Mouse (Mus musculus): ENCODE data around the gene Csf2.
"Not testable (repeated sequence)": the region's sequence is repeated elsewhere in the genome, so short reads cannot be mapped to it uniquely, and the experiment has no call there.

Csf2 gene

DNA sequence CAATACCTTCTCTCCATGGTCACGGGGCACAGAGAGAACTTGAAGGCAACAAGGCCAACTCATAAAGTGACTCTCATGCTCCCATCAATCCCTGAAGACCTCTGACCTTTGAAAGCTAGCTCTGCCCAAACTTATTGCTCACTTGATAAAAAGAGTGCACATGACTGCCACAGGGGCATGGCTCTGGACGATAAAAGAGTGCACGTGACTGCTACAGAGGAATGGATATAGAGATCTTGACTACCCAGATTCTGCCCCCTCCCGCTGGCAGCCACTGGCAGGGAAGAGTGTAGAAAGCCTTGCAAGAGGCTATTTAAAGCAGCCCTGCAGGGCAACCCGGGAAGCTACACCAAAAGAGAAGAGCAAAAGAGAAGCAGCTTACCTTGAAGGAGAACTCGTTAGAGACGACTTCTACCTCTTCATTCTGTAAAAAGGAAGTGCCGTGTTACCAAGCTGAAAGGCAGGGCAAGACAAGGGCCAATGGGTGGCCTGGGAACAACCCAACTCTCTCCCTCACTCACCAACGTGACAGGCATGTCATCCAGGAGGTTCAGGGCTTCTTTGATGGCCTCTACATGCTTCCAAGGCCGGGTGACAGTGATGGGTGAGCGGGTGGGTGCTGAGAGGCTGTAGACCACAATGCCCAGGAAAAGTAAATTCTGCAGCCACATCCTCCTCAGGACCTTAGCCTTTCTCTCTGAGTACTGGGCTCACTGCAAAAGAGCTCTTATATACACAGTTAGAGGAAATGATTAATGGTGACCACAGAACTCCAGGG lies at the start of gene Csf2:
Csf2 (minus strand) TSS at position 728 of the 778 bp plus-strand sequence.
- no peak for DNase-seq (ENCODE audit: low read depth, low spot score)

- peak; percentile 19 for DNase-seq (ENCODE audit: low read depth, low spot score)
These were observed 49.3 kb upstream of the Csf2 start for GRCm38 (mm10) chr11:54298777-54299176.

DNA sequence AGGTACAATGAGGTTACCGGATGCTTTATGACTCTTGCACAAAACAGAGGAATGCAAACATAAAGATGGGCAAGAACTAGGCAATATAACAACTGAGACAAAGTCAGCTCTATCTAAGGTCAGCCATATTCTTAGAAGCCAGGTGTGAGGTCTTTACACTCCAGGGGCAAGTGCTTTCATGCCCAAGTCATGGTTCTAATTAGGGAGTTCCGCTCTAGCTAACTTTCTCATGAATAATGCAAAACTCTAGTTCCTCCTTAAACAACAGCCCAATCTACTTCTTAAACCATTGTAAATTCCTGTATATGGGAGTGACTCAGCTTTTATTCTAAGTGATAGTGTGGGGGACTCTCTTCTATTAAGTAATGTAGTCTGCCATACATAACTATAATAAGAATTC lies 48.0 kb upstream of the Csf2 start:
- DNase-seq (ENCODE audit: low read depth, low spot score): not testable (repeated sequence)

DNA sequence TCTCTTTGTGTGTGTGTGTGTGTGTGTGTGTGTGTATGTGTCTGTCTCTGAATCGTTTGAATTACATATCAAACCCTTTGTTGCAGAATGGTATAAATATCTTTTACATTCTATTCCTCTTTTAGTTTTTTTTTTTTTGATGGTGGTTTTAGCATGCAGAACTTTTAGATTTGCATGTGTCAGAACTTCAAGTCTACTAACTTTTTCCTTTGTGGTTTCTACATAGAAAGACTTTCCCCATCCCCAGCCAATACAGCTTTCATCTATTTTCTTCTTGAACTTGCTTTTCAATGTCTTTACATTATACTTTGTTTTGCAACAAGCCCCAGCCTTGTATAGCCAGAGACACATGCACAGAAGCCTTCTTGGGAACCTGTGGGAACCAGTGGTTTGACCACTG lies 47.3 kb upstream of the Csf2 start:
- DNase-seq (ENCODE audit: low read depth, low spot score): no peak

- DNase-seq (ENCODE audit: low read depth, low spot score): no peak
These were observed 46.5 kb upstream of the Csf2 start for GRCm38 (mm10) chr11:54295971-54296370.

- peak; percentile 30 for DNase-seq (ENCODE audit: low read depth, low spot score)
These were observed 44.7 kb upstream of the Csf2 start for GRCm38 (mm10) chr11:54293980-54294807.

- DNase-seq (ENCODE audit: low read depth, low spot score): no peak
These were observed 42.7 kb upstream of the Csf2 start for GRCm38 (mm10) chr11:54292163-54292562.

GRCm38 (mm10) chr11:54287821-54288453 lies 38.5 kb upstream of the Csf2 start:
- DNase-seq (ENCODE audit: low read depth, low spot score): no peak

DNA sequence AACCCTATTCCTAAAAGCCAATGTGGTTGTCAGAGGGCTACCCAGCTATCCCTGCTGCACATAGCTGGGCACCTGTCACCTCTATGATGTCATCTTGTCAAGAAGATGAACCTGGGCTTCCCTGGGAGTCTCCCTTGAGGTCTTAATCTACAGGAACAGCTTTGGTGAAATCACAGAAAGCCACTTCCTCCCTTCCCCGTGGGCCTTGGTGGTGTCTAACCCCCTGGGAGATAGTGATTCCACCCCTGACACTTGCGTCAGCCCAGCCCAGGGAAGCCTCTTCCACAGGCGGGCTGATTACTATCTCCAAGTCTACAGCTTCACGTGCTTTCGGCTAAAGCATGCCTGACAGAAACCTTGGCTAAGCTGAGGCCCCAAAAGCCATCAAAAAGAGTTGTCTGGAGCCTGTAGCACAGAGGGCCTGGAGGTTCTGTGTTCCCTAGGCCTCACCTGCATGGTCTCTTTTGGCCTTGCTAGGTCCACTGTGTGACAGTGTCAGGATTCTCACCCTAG lies 22.0 kb upstream of the Csf2 start:
- DNase-seq (ENCODE audit: low read depth, low spot score): no peak

- DNase-seq (ENCODE audit: low read depth, low spot score): no peak
These were observed 19.9 kb upstream of the Csf2 start for GRCm38 (mm10) chr11:54269191-54269896.

DNA sequence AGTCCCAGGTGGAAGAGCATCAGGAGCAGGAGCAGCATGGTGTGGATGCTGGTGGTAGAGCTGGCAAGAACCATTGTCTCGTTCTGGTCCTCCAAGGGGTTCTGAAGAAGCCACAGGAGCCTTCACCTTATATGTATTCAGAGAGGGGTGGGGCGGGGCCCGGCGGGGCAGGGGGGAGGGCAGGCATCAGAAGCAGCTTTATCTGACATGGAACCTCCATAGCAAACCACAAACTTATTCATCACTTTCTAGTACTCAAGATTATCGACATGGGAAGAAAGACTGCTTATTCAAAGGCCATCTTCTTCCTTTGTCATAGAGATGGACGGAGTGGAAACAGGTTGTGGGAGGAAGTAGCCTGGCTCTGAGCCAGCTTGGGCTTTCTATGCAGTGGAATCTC lies 17.7 kb upstream of the Csf2 start, which contains the start of gene Il3:
Il3 (minus strand) TSS at position 101 of the 400 bp plus-strand sequence.
- DNase-seq (ENCODE audit: low read depth, low spot score): no peak

GRCm38 (mm10) chr11:54264542-54264941 lies 15.1 kb upstream of the Csf2 start:
- DNase-seq (ENCODE audit: low read depth, low spot score): peak; percentile 64

- peak; percentile 37 for DNase-seq (ENCODE audit: low read depth, low spot score)
These were observed 14.1 kb upstream of the Csf2 start for GRCm38 (mm10) chr11:54263405-54264031.

GRCm38 (mm10) chr11:54256624-54257376 lies 7.3 kb upstream of the Csf2 start:
- peak; percentile 81 for DNase-seq (ENCODE audit: low read depth, low spot score)

DNA sequence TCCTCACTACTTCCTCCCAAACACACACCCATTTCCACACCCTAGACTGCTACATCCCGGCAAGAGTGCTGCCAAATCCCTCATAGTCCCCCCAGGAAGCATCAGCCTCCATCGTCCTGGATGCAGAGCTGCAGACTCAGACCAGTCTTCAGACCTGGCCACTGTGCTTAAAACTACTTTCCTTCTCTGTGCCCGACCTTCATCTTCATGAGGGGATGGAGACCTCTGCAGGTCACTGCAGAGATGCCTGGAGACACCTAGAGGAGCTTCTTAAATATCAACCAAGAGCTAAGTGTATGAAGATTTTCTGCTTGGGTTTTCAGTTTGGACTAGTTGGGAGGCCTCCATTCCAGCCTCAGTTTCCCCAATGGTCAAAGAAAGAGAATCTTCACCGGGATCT lies 4.6 kb upstream of the Csf2 start:
- peak; percentile 67 for DNase-seq (ENCODE audit: low read depth, low spot score)

DNA sequence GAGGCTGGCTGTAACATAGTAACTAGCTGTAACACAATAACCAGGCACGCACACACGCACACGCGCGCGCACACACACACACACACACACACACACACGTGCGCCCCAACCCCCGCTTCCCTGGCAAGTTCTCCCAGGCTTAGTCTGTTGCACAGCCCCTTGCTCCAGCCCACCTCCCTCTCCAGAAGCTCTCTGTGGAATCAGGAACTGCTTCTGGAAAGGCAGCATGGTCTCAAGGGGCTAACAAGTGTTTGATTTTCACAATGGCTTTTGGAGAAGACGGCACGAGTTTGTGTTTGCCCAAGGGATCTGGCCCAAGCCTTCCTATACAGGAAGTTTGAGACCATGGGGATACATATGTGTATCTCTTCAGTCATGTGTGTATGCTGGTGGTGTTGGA lies 1.1 kb upstream of the Csf2 start:
- DNase-seq (ENCODE audit: low read depth, low spot score): no peak

DNA sequence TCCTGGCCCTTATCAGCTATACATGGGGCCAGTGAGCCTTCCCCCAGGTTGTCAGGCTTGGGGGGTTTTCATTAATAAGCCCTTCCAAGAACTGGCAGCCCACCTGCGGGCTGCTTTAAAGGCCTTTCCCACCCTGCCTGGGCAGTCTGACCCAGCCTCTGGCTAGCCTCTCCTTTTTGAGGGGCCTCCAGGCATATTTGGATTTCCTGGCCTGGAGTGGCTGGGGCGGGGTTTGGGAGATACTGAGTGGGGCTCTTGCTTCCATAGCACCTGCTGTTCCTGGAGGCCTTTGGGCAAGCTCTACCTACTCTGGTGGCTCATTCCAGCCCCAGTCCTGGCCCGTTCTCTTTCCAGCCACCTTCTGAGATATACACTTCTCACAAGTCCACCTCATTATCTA lies 281 bp upstream of the Csf2 start:
- DNase-seq (ENCODE audit: low read depth, low spot score): no peak

- DNase-seq (ENCODE audit: low read depth, low spot score): no peak
These were observed 2.1 kb downstream of the Csf2 start for GRCm38 (mm10) chr11:54247251-54247950.

GRCm38 (mm10) chr11:54244465-54244864 lies 5.0 kb downstream of the Csf2 start:
- no peak for DNase-seq (ENCODE audit: low read depth, low spot score)

- no peak for DNase-seq (ENCODE audit: low read depth, low spot score)
These were observed 7.0 kb downstream of the Csf2 start for GRCm38 (mm10) chr11:54242494-54242893.

All from A20 (cell line).